Mouse (Mus musculus) CH12.LX (cell line): ENCODE results near the gene Pex19. TPM values are rescaled to one million over a fixed set of nuclear protein-coding genes. Genes with fewer than 3 reads are reported as not detected.

Experiments used
- DNase-seq: peaks from one replicate; pipeline ENCODE4 v3.0.0-alpha.2; 2013; ENCODE audit errors: extremely low read depth
- H3K27ac ChIP-seq: 2 replicates; pipeline ENCODE4 v1.5.1; 2012; ENCODE audit warnings: low read depth, mild to moderate bottlenecking, control low read depth, moderate library complexity; ENCODE audit not compliant: insufficient read depth
- H3K27me3 ChIP-seq: replicated peaks from 2 replicates; pipeline ENCODE3; 2012; ENCODE audit warnings: inconsistent platforms
- H3K36me3 ChIP-seq, 2 experiments: replicated peaks in 1 of 2; 2 replicates each; pipeline versions ENCODE3 to v1.6.1; 2012; ENCODE audit warnings: inconsistent platforms in 1 of 2, low read length in 1 of 2, mild to moderate bottlenecking in 1 of 2, mixed read lengths in 1 of 2, moderate library complexity in 1 of 2; ENCODE audit not compliant: control insufficient read depth in 1 of 2, insufficient read depth in 1 of 2
- H3K4me1 ChIP-seq, 2 experiments: 2 replicates each; pipeline ENCODE4 v1.6.1; 2012; ENCODE audit warnings: inconsistent platforms in 1 of 2, moderate library complexity in 1 of 2; ENCODE audit not compliant: insufficient read depth in 2 of 2, control insufficient read depth in 1 of 2
- H3K4me2 ChIP-seq: 2 replicates; pipeline ENCODE4 v1.6.1; 2012; ENCODE audit warnings: low read depth, mild to moderate bottlenecking, control low read depth; ENCODE audit not compliant: poor library complexity, insufficient read depth, severe bottlenecking
- H3K4me3 ChIP-seq, 3 experiments: fragments of 150-350 bp in 1 of 3; sonication (generic) in 1 of 3; replicated peaks in 1 of 3; 2 replicates each; pipeline versions ENCODE3 to v1.5.1; 2011 to 2012; ENCODE audit warnings: low read depth in 2 of 3, low read length in 2 of 3, mild to moderate bottlenecking in 2 of 3, moderate library complexity in 2 of 3, control low read depth in 1 of 3, improper control_type of control experiment in 1 of 3, inconsistent platforms in 1 of 3, mixed read lengths in 1 of 3; ENCODE audit not compliant: poor library complexity in 1 of 3
- H3K79me2 ChIP-seq: replicated peaks from 2 replicates; pipeline ENCODE4 v1.6.1; 2012; ENCODE audit warnings: mild to moderate bottlenecking, moderate library complexity; ENCODE audit not compliant: control insufficient read depth, poor library complexity, insufficient read depth, severe bottlenecking; ENCODE audit errors: extremely low read depth
- H3K9ac ChIP-seq: 2 replicates; pipeline ENCODE4 v1.6.1; 2012; ENCODE audit warnings: low read depth, mild to moderate bottlenecking, control low read depth, moderate library complexity; ENCODE audit not compliant: insufficient read depth
- H3K9me3 ChIP-seq: replicated peaks from 2 replicates; pipeline ENCODE3; 2012; ENCODE audit warnings: low read length, inconsistent platforms, mixed read lengths
- BHLHE40 ChIP-seq: IDR thresholded peaks from 2 replicates; pipeline ENCODE4 v1.6.1; 2011; ENCODE audit warnings: mild to moderate bottlenecking, low read depth, low read length, improper control_type of control experiment
- CHD1 ChIP-seq: IDR thresholded peaks from 2 replicates; pipeline ENCODE4 v1.6.1; 2012; ENCODE audit warnings: low read depth, low read length, improper control_type of control experiment, inconsistent platforms
- E2F4 ChIP-seq: IDR thresholded peaks from 2 replicates; pipeline ENCODE4 v1.6.1; 2011; ENCODE audit warnings: low read depth, low read length, improper control_type of control experiment; ENCODE audit not compliant: insufficient replicate concordance
- MAX ChIP-seq: IDR thresholded peaks from 2 replicates; pipeline ENCODE4 v1.6.1; 2011; ENCODE audit warnings: low read length, improper control_type of control experiment
- MXI1 ChIP-seq: IDR thresholded peaks from 2 replicates; pipeline ENCODE4 v1.6.1; 2011; ENCODE audit warnings: mild to moderate bottlenecking, low read depth, low read length, improper control_type of control experiment
- MYC ChIP-seq: IDR thresholded peaks from 2 replicates; pipeline ENCODE4 v1.6.1; 2011; ENCODE audit warnings: low read depth, mild to moderate bottlenecking, improper control_type of control experiment, low read length
- NRF1 ChIP-seq: IDR thresholded peaks from 2 replicates; pipeline ENCODE4 v1.6.1; 2014; ENCODE audit warnings: low read depth, mild to moderate bottlenecking, inconsistent platforms, low read length, improper control_type of control experiment, moderate library complexity
- SIN3A ChIP-seq: IDR thresholded peaks from 2 replicates; pipeline ENCODE4 v1.6.1; 2012; ENCODE audit warnings: low read length, improper control_type of control experiment, inconsistent platforms
- SMC3 ChIP-seq: IDR thresholded peaks from 2 replicates; pipeline ENCODE4 v1.6.1; 2011; ENCODE audit warnings: low read depth, low read length, improper control_type of control experiment
- TCF12 ChIP-seq: IDR thresholded peaks from 2 replicates; pipeline ENCODE4 v1.6.1; 2014; ENCODE audit warnings: low read depth, mild to moderate bottlenecking, inconsistent platforms, low read length, improper control_type of control experiment
- USF1 ChIP-seq: IDR thresholded peaks from 2 replicates; pipeline ENCODE4 v1.6.1; 2014; ENCODE audit warnings: low read depth, mild to moderate bottlenecking, inconsistent platforms, low read length, improper control_type of control experiment
- ZNF384 ChIP-seq: IDR thresholded peaks from 2 replicates; pipeline ENCODE4 v1.6.1; 2012; ENCODE audit warnings: low read depth, low read length, improper control_type of control experiment, inconsistent platforms
- dilution Hi-C: fragments of 300-500 bp; cut with MboI; formaldehyde crosslinking; loops from 2 replicates; pipeline ENCODE4 v1.14.3; 2020; ENCODE audit warnings: low sequenced_read_pairs; ENCODE audit not compliant: extremely low pct_unique_long_range_greater_than_20kb, extremely low pct_ligation_motif_present
- in situ Hi-C: fragments of 300-500 bp; cut with MboI; formaldehyde crosslinking; loops from 3 replicates; pipeline ENCODE4 v1.14.3; 2019; ENCODE audit warnings: low sequenced_read_pairs, low pct_ligation_motif_present, low pct_unique_long_range_greater_than_20kb, mixed read lengths
- polyA plus RNA-seq: library from polyadenylated mRNA; unstranded; fragments of >175 nt; gene quantifications from 2 replicates; pipeline ENCODE4 v1.2.1, GENCODE M21; 2012; ENCODE audit warnings: low read depth; ENCODE audit not compliant: insufficient read length
- total RNA-seq, 2 experiments: library from RNA; depleted of rRNA; stranded (reverse); fragments of 300-350 nt in 1 of 2; fragments of >200 nt in 1 of 2; gene quantifications; 2 replicates each; pipeline ENCODE4 v1.2.3; 2012 to 2014

Pex19 gene
- total and polyA plus RNA-seq, 3 experiments: 43.5 to 58.2 (median 53.6) TPM

DNA sequence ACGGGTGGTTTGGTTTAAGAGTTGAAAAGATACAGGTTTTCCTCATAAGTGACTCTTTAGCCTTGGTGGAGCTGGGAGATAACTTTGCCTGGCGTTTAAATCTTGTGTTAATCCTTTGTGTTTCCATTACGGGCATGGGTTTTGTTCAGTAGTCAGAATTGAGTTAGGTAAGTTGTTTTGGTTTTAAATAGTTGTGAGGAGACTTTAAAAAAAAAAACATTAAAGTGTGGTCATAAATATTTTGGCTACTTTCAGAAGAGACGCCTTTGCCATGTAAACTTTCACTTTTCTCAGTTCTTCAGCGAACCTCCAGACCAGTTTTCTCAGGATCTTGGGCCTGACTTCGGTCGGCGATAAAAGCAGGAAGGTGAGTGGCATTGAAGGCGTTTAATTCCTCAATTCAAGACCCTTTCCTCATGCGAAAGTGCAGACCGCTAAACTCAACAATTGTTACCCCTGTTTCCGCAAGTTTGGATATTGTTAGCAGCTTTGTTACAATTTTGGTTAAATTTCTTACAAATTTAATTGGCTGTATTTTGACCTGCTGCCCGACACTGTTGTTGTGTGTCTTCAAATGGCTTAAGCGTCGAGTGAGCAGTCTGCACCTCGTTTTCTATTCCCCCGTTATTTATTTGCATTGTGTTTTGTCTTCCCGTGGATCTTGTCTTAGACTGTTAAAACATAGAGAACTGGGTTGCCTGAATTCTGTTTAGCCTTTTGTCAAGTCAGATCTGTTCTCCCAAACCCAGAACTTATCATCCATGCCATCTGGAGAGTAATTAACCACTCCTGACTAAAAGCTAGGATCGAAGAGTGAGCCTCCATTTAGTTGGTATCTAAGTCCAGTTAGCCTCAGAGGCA is 22.6 kb downstream of the Pex19 start:
- dilution Hi-C loops: no loop called here
- Histone ChIP-seq H3K4me3 (peak overlapping the region; percentile 96 to 100 (median 96)), H3K79me2 (peaks cover 28% of the 10 kb centered on the region), H3K4me2 (peak overlapping the region; percentile 97), H3K4me1 (peaks cover 2 to 22% of the 10 kb centered on the region in 2 experiments; a peak in 3 of 4 replicates), H3K27me3 (no peaks in the 10 kb centered on the region), H3K27ac (no peak overlapping the region), H3K36me3 (peaks cover 24 to 41% of the 10 kb centered on the region in 2 experiments), H3K9ac (peak overlapping the region; percentile 99), H3K9me3 (no peaks in the 10 kb centered on the region)
- in situ Hi-C loops: loop anchor here (5.0 kb wide), 1 partner anchor 163 kb away; no protein-coding TSS in a partner anchor
- DNase-seq: no peak
- TF ChIP-seq MAX: peak; percentile 41; the same call in 1 of the 2 replicates
- TF ChIP-seq BHLHE40: no peak
- TF ChIP-seq MXI1: no peak
- no peak for TF ChIP-seq SMC3
- no peak for TF ChIP-seq NRF1
- no peak; the same call in 1 of the 2 replicates for TF ChIP-seq CHD1
- TF ChIP-seq ZNF384: no peak
- TF ChIP-seq E2F4: no peak
- TF ChIP-seq SIN3A: no peak
- TF ChIP-seq TCF12: no peak
- TF ChIP-seq MYC: 0 out of 2 replicates have a peak, but pooled peaks have one; percentile 47
- TF ChIP-seq USF1: no peak

DNA sequence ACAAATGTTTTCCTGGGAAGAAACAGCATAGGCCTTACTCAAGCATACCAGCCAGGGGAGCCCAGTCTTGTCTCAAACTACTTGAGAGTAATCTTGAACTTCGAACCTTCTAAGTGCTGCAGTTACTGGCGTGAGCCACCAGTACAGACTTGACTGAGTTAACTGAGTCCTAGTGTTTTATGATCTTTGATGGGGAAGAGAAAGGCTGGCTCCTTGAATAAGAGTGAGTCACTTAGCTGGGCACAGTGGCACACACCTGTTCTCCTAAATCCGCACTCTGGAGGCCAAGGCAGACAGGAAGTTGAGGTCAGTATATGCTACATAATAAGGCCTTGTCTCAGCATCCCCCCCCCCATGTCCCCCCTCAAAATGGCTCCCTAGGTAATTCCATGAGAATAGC is 28.0 kb downstream of the Pex19 start:
- no peak overlapping the region for H3K27ac ChIP-seq
- no peaks in the 10 kb centered on the region for H3K27me3 ChIP-seq
- TF ChIP-seq MYC: no peak
- H3K9me3 ChIP-seq: no peaks in the 10 kb centered on the region
- H3K4me3 ChIP-seq: no peak overlapping the region
- peaks cover 0 to 25% of the 10 kb centered on the region in 2 experiments; a peak in 2 of 4 replicates for H3K4me1 ChIP-seq
- dilution Hi-C loops: no loop called here
- no peak overlapping the region for H3K9ac ChIP-seq
- no peak overlapping the region for H3K4me2 ChIP-seq
- H3K79me2 ChIP-seq: peaks cover 28% of the 10 kb centered on the region
- no peak for DNase-seq
- H3K36me3 ChIP-seq: peaks cover 35 to 70% of the 10 kb centered on the region in 2 experiments
- in situ Hi-C loops: no loop called here
